Mouse (Mus musculus): Measurements from ENCODE around the gene Kcnq4.

Gene Kcnq4

GRCm38 (mm10) chr4:120747941-120748866, at the start of gene Kcnq4:
Kcnq4 (minus strand) TSS chr4:120748612.
- no peak for DNase-seq (ENCODE audit: low spot score)

GRCm38 (mm10) chr4:120796687-120797086, 48.3 kb upstream of the Kcnq4 start:
- no peak for DNase-seq (ENCODE audit: low spot score)

- no peak for DNase-seq (ENCODE audit: low spot score)
These were observed 47.2 kb upstream of the Kcnq4 start for GRCm38 (mm10) chr4:120795646-120796045.

GRCm38 (mm10) chr4:120792918-120793317, 44.5 kb upstream of the Kcnq4 start:
- DNase-seq (ENCODE audit: low spot score) = no peak

- no peak for DNase-seq (ENCODE audit: low spot score)
These were observed 41.6 kb upstream of the Kcnq4 start for GRCm38 (mm10) chr4:120790027-120790426.

GRCm38 (mm10) chr4:120755801-120756200, 7.4 kb upstream of the Kcnq4 start:
- no peak for DNase-seq (ENCODE audit: low spot score)

GRCm38 (mm10) chr4:120755299-120755698, 6.9 kb upstream of the Kcnq4 start:
- peak; percentile 41 for DNase-seq (ENCODE audit: low spot score)

- DNase-seq (ENCODE audit: low spot score) = no peak
These were observed 1.2 kb upstream of the Kcnq4 start for GRCm38 (mm10) chr4:120749601-120750000.

GRCm38 (mm10) chr4:120747243-120747792, 1.1 kb downstream of the Kcnq4 start:
- DNase-seq (ENCODE audit: low spot score) = no peak

GRCm38 (mm10) chr4:120746552-120747150, 1.8 kb downstream of the Kcnq4 start:
- DNase-seq (ENCODE audit: low spot score) = no peak

- DNase-seq (ENCODE audit: low spot score) = no peak
These were observed 2.5 kb downstream of the Kcnq4 start for GRCm38 (mm10) chr4:120745731-120746551.

- DNase-seq (ENCODE audit: low spot score) = no peak
These were observed 4.8 kb downstream of the Kcnq4 start for GRCm38 (mm10) chr4:120743636-120744035.

GRCm38 (mm10) chr4:120741303-120741702, 7.1 kb downstream of the Kcnq4 start:
- DNase-seq (ENCODE audit: low spot score) = no peak

- no peak for DNase-seq (ENCODE audit: low spot score)
These were observed 14.3 kb downstream of the Kcnq4 start for GRCm38 (mm10) chr4:120734012-120734622.

- DNase-seq (ENCODE audit: low spot score) = no peak
These were observed 15.7 kb downstream of the Kcnq4 start for GRCm38 (mm10) chr4:120732737-120733136.

- peak; percentile 8 for DNase-seq (ENCODE audit: low spot score)
These were observed 17.3 kb downstream of the Kcnq4 start for GRCm38 (mm10) chr4:120731030-120731644.

- no peak for DNase-seq (ENCODE audit: low spot score)
These were observed 17.8 kb downstream of the Kcnq4 start for GRCm38 (mm10) chr4:120730574-120730973.

GRCm38 (mm10) chr4:120730146-120730545, 18.3 kb downstream of the Kcnq4 start:
- no peak for DNase-seq (ENCODE audit: low spot score)

- no peak for DNase-seq (ENCODE audit: low spot score)
These were observed 19.0 kb downstream of the Kcnq4 start for GRCm38 (mm10) chr4:120729441-120729840.

GRCm38 (mm10) chr4:120727842-120728241, 20.6 kb downstream of the Kcnq4 start:
- DNase-seq (ENCODE audit: low spot score) = no peak

- DNase-seq (ENCODE audit: low spot score) = no peak
These were observed 22.2 kb downstream of the Kcnq4 start for GRCm38 (mm10) chr4:120726174-120726573.

Measured in T-cell, adult 2 months (primary cell).